Mouse (Mus musculus) retina, postnatal 1 day (tissue): Measurements from ENCODE around the gene F830045P16Rik.
"Not testable (repeated sequence)": the region's sequence is repeated elsewhere in the genome, so short reads cannot be mapped to it uniquely, and the experiment has no call there.

Experiments
- DNase-seq: peaks from one replicate; pipeline ENCODE4 v3.0.0-alpha.2; 2012

F830045P16Rik gene

GRCm38 (mm10) chr2:129544448-129544847 lies 8.0 kb upstream of the F830045P16Rik start:
- DNase-seq, result peak; percentile 55

- DNase-seq, result peak; percentile 45
These were observed 3.6 kb upstream of the F830045P16Rik start for GRCm38 (mm10) chr2:129540036-129540435.

- no peak for DNase-seq
These were observed 2.8 kb upstream of the F830045P16Rik start for GRCm38 (mm10) chr2:129539175-129539574.

GRCm38 (mm10) chr2:129537926-129538325 lies 1.5 kb upstream of the F830045P16Rik start:
- no peak for DNase-seq

GRCm38 (mm10) chr2:129537360-129537759 lies 958 bp upstream of the F830045P16Rik start:
- DNase-seq, result no peak

GRCm38 (mm10) chr2:129536926-129537325 lies 524 bp upstream of the F830045P16Rik start:
- peak; percentile 75 for DNase-seq

GRCm38 (mm10) chr2:129534886-129535591 lies 1.4 kb downstream of the F830045P16Rik start:
- peak; percentile 25 for DNase-seq

GRCm38 (mm10) chr2:129531890-129532289 lies 4.5 kb downstream of the F830045P16Rik start:
- no peak for DNase-seq

GRCm38 (mm10) chr2:129531102-129531501 lies 5.3 kb downstream of the F830045P16Rik start:
- peak; percentile 44 for DNase-seq

- peak; percentile 69 for DNase-seq
These were observed 6.8 kb downstream of the F830045P16Rik start for GRCm38 (mm10) chr2:129529297-129530209.

GRCm38 (mm10) chr2:129527916-129528315 lies 8.5 kb downstream of the F830045P16Rik start:
- DNase-seq, result no peak

- no peak for DNase-seq
These were observed 10.1 kb downstream of the F830045P16Rik start for GRCm38 (mm10) chr2:129526322-129526721.

GRCm38 (mm10) chr2:129525644-129526043 lies 10.8 kb downstream of the F830045P16Rik start:
- DNase-seq, result no peak

- DNase-seq, result no peak
These were observed 17.9 kb downstream of the F830045P16Rik start for GRCm38 (mm10) chr2:129518526-129518925.

- DNase-seq, result no peak
These were observed 21.2 kb downstream of the F830045P16Rik start for GRCm38 (mm10) chr2:129514923-129515920.

GRCm38 (mm10) chr2:129514401-129514667 lies 22.1 kb downstream of the F830045P16Rik start:
- DNase-seq, result no peak

GRCm38 (mm10) chr2:129513546-129514400 lies 22.6 kb downstream of the F830045P16Rik start:
- no peak for DNase-seq

- DNase-seq, result not testable (repeated sequence)
These were observed 24.3 kb downstream of the F830045P16Rik start for GRCm38 (mm10) chr2:129512147-129512546.

- DNase-seq, result peak; percentile 71
These were observed 33.8 kb downstream of the F830045P16Rik start for GRCm38 (mm10) chr2:129502641-129503040.

GRCm38 (mm10) chr2:129489496-129490285 lies 46.7 kb downstream of the F830045P16Rik start:
- no peak for DNase-seq

GRCm38 (mm10) chr2:129483150-129483549 lies 53.3 kb downstream of the F830045P16Rik start:
- no peak for DNase-seq
